ENCODE assay signal across 9 mouse cellular contexts in genomic region chr14:7847746-7848232, GRCm38 (mm10). TPM values are rescaled to one million over a fixed set of nuclear protein-coding genes. Genes with fewer than 3 reads are reported as not detected.
DNase-seq lines count a peak whose midpoint lies in the region; ATAC-seq and TF ChIP-seq lines count a peak whose summit lies in the region.
"Had no signal": no experiment of that assay in that cellular context is flagged by ENCODE, and none has a peak within 500 bp of the region (broad histone marks: within the 10 kb centered on the region; RNA-seq: fewer than 3 reads in every experiment).

No protein-coding gene starts in this region.

- H3K36me3 ChIP-seq in liver, postnatal 0 days (replicated peaks; ENCODE audit: insufficient read depth, low read length): no peaks in the 10 kb centered on the region
- H3K36me3 ChIP-seq in liver, embryonic 11.5 days (ENCODE audit: control insufficient read depth, insufficient read depth, low read length): no peaks in the 10 kb centered on the region
- H3K36me3 ChIP-seq in forebrain, embryonic 14.5 days (ENCODE audit: control insufficient read depth, insufficient read depth, low read length): no peaks in the 10 kb centered on the region
- H3K36me3 ChIP-seq in limb, embryonic 10.5 days: no peaks in the 10 kb centered on the region
- no peaks in the 10 kb centered on the region for H3K36me3 ChIP-seq in stomach, postnatal 0 days (ENCODE audit: control insufficient read depth, insufficient read depth, low read length)
- H3K36me3 ChIP-seq: liver, embryonic 15.5 days had no signal

- ATAC-seq in liver, postnatal 0 days: peak; percentile 54; the same call in 1 of the 2 replicates
- no peak for ATAC-seq in liver, embryonic 11.5 days (replicated peaks; ENCODE audit: low FRiP score)
- ATAC-seq in forebrain, embryonic 14.5 days: peak; percentile 87
- peak; percentile 64; the same call in 1 of the 2 replicates for ATAC-seq in stomach, postnatal 0 days (ENCODE audit: low FRiP score, low TSS enrichment)

- no peak overlapping the region for H3K4me3 ChIP-seq in liver, postnatal 0 days (ENCODE audit: low read depth, low read length)
- H3K4me3 ChIP-seq in liver, embryonic 11.5 days (ENCODE audit: low read depth, low read length): no peak overlapping the region
- no peak overlapping the region for H3K4me3 ChIP-seq in forebrain, embryonic 14.5 days (ENCODE audit: low read depth, low read length)
- no peak overlapping the region for H3K4me3 ChIP-seq in limb, embryonic 10.5 days
- H3K4me3 ChIP-seq in stomach, postnatal 0 days (ENCODE audit: low read depth, low read length): no peak overlapping the region
- H3K4me3 ChIP-seq: liver, embryonic 15.5 days had no signal

- TF ChIP-seq CTCF in liver, postnatal 0 days (IDR thresholded peaks at IDR 0.05; ENCODE audit: low read depth): no peak
- no peak for TF ChIP-seq CTCF in stomach, postnatal 0 days (IDR thresholded peaks at IDR 0.05; ENCODE audit: low read depth)

- H3K27ac ChIP-seq in liver, postnatal 0 days (ENCODE audit: low read depth): peak overlapping the region; percentile 6; the same call in 1 of the 2 replicates
- no peak overlapping the region for H3K27ac ChIP-seq in liver, embryonic 11.5 days (ENCODE audit: low read depth, low read length)
- peak overlapping the region; percentile 71 for H3K27ac ChIP-seq in forebrain, embryonic 14.5 days (ENCODE audit: low read depth, low read length)
- H3K27ac ChIP-seq in limb, embryonic 10.5 days: peak overlapping the region; percentile 54; the same call in 1 of the 2 replicates
- H3K27ac ChIP-seq in stomach, postnatal 0 days (replicated peaks): no peak overlapping the region
- H3K27ac ChIP-seq: liver, embryonic 15.5 days had no signal

- TF ChIP-seq EP300 in liver, postnatal 0 days (IDR thresholded peaks at IDR 0.05; ENCODE audit: low read depth): no peak
- no peak for TF ChIP-seq EP300 in stomach, postnatal 0 days (optimal IDR thresholded peaks at IDR 0.05)

- H3K4me1 ChIP-seq in liver, postnatal 0 days (ENCODE audit: insufficient read depth): peaks cover 27% of the 10 kb centered on the region
- peaks cover 24% of the 10 kb centered on the region for H3K4me1 ChIP-seq in liver, embryonic 11.5 days (replicated peaks; ENCODE audit: control insufficient read depth, insufficient read depth, low read length)
- peaks cover 24% of the 10 kb centered on the region for H3K4me1 ChIP-seq in forebrain, embryonic 14.5 days (ENCODE audit: control insufficient read depth, insufficient read depth, low read length)
- H3K4me1 ChIP-seq in limb, embryonic 10.5 days: peaks cover 70% of the 10 kb centered on the region
- H3K4me1 ChIP-seq in stomach, postnatal 0 days (replicated peaks; ENCODE audit: control insufficient read depth, insufficient read depth): peaks cover 13% of the 10 kb centered on the region

- H3K9me3 ChIP-seq in liver, postnatal 0 days (ENCODE audit: low read length): no peaks in the 10 kb centered on the region
- H3K9me3 ChIP-seq in liver, embryonic 11.5 days (ENCODE audit: control insufficient read depth, low read length): no peaks in the 10 kb centered on the region
- no peaks in the 10 kb centered on the region for H3K9me3 ChIP-seq in forebrain, embryonic 14.5 days (replicated peaks; ENCODE audit: control insufficient read depth, low read length)
- no peaks in the 10 kb centered on the region for H3K9me3 ChIP-seq in limb, embryonic 10.5 days (replicated peaks)
- H3K9me3 ChIP-seq in stomach, postnatal 0 days (ENCODE audit: control insufficient read depth, low read length): no peaks in the 10 kb centered on the region
- H3K9me3 ChIP-seq: liver, embryonic 15.5 days had no signal

- H3K4me2 ChIP-seq in liver, postnatal 0 days (ENCODE audit: low read depth, low read length): no peak overlapping the region
- H3K4me2 ChIP-seq in liver, embryonic 11.5 days: no peak overlapping the region
- H3K4me2 ChIP-seq in forebrain, embryonic 14.5 days (ENCODE audit: low read length): no peak overlapping the region
- H3K4me2 ChIP-seq in stomach, postnatal 0 days (replicated peaks; ENCODE audit: low read depth): no peak overlapping the region
- H3K4me2 ChIP-seq: liver, embryonic 15.5 days had no signal

- H3K9ac ChIP-seq in liver, postnatal 0 days (replicated peaks): no peak overlapping the region
- no peak overlapping the region for H3K9ac ChIP-seq in liver, embryonic 11.5 days (ENCODE audit: low read depth, low read length)
- H3K9ac ChIP-seq in forebrain, embryonic 14.5 days (ENCODE audit: low read length): no peak overlapping the region
- no peak overlapping the region for H3K9ac ChIP-seq in stomach, postnatal 0 days (ENCODE audit: low read length)
- H3K9ac ChIP-seq: liver, embryonic 15.5 days had no signal

- DNase-seq in liver, postnatal 0 days: no peak
- DNase-seq in liver, embryonic 11.5 days (ENCODE audit: low spot score): no peak
- DNase-seq in forebrain, embryonic 14.5 days (ENCODE audit: low spot score): peak; percentile 86
- DNase-seq in limb, embryonic 10.5 days (ENCODE audit: low spot score): no peak
- DNase-seq in stomach, postnatal 0 days (ENCODE audit: low spot score): peak; percentile 29
- no peak for DNase-seq in right cerebral cortex, postnatal 14 days
- no peak for DNase-seq in right cerebral cortex, postnatal 25 days
- DNase-seq in layer of hippocampus, adult 9-10 months (ENCODE audit: low spot score): no peak

- 66% methylated on average over 5 of the region's 5 CpGs for WGBS in liver, postnatal 0 days (ENCODE audit: insufficient replicate concordance)
- WGBS in liver, embryonic 11.5 days: 66% methylated on average over 5 of the region's 5 CpGs
- WGBS in forebrain, embryonic 14.5 days: 4% methylated on average over 5 of the region's 5 CpGs
- WGBS in limb, embryonic 10.5 days: 36% methylated on average over 5 of the region's 5 CpGs
- WGBS in stomach, postnatal 0 days: 40% methylated on average over 5 of the region's 5 CpGs

- no peaks in the 10 kb centered on the region for H3K27me3 ChIP-seq in liver, postnatal 0 days (ENCODE audit: insufficient read depth, low read length)
- no peaks in the 10 kb centered on the region for H3K27me3 ChIP-seq in liver, embryonic 11.5 days (replicated peaks; ENCODE audit: control insufficient read depth, insufficient read depth, low read length)
- H3K27me3 ChIP-seq in forebrain, embryonic 14.5 days (replicated peaks; ENCODE audit: control insufficient read depth, insufficient read depth, low read length): no peaks in the 10 kb centered on the region
- no peaks in the 10 kb centered on the region for H3K27me3 ChIP-seq in limb, embryonic 10.5 days (ENCODE audit: low read depth, poor library complexity, severe bottlenecking)
- no peaks in the 10 kb centered on the region for H3K27me3 ChIP-seq in stomach, postnatal 0 days (ENCODE audit: control insufficient read depth, insufficient read depth, low read length)
- H3K27me3 ChIP-seq: liver, embryonic 15.5 days had no signal

RNA-seq across cellular contexts. Expression of gene Flnb, which starts 30.0 kb away (rescaled TPM):
- polyA plus RNA-seq in liver, postnatal 0 days (2015; fragmentation: Nextera tagmentation; extraction: Ambion mirVana): 2.5 and 2.9 TPM in 2 replicates
- 13.3 and 14.2 TPM in 2 replicates for polyA plus RNA-seq in liver, embryonic 11.5 days (2014; fragmentation: Nextera tagmentation; extraction: Ambion mirVana)
- polyA plus RNA-seq in forebrain, embryonic 14.5 days (2014; fragmentation: Nextera tagmentation; extraction: Ambion mirVana): 6.8 and 8.0 TPM in 2 replicates
- 18.7 and 31.3 TPM in 2 replicates for polyA plus RNA-seq in limb, embryonic 10.5 days (2016; fragmentation: Nextera tagmentation; extraction: Ambion mirVana)
- 8.3 and 8.8 TPM in 2 replicates for polyA plus RNA-seq in stomach, postnatal 0 days (2015; fragmentation: Nextera tagmentation; extraction: Ambion mirVana)

RNA-seq across cellular contexts. Expression of gene Gm26661, which starts 56.4 kb away (rescaled TPM):
- polyA plus RNA-seq in liver, postnatal 0 days (2015; fragmentation: Nextera tagmentation; extraction: Ambion mirVana): not detected in 2 replicates
- not detected in 2 replicates for polyA plus RNA-seq in liver, embryonic 11.5 days (2014; fragmentation: Nextera tagmentation; extraction: Ambion mirVana)
- not detected in 2 replicates for polyA plus RNA-seq in forebrain, embryonic 14.5 days (2014; fragmentation: Nextera tagmentation; extraction: Ambion mirVana)
- polyA plus RNA-seq in limb, embryonic 10.5 days (2016; fragmentation: Nextera tagmentation; extraction: Ambion mirVana): not detected in 2 replicates
- polyA plus RNA-seq in stomach, postnatal 0 days (2015; fragmentation: Nextera tagmentation; extraction: Ambion mirVana): not detected in 2 replicates
- polyA plus RNA-seq: liver, embryonic 15.5 days had no signal

Comparison
In these comparisons a context has a peak if more than half of its experiments do, and no peak if none do; other contexts are left out.
1. H3K27ac ChIP-seq: peak in liver, postnatal 0 days (single experiment), forebrain, embryonic 14.5 days (single experiment) and limb, embryonic 10.5 days (single experiment); none in liver, embryonic 11.5 days (single experiment) and stomach, postnatal 0 days (single experiment).
2. DNase-seq: peak in forebrain, embryonic 14.5 days (single experiment) and stomach, postnatal 0 days (single experiment); none in liver, postnatal 0 days (single experiment), liver, embryonic 11.5 days (single experiment), limb, embryonic 10.5 days (single experiment), right cerebral cortex, postnatal 14 days (single experiment), right cerebral cortex, postnatal 25 days (single experiment) and layer of hippocampus, adult 9-10 months (single experiment).